Comparison of ENCODE assay signal across 31 mouse cellular contexts in genomic region chr15:62272755-62273154, GRCm38 (mm10).
"Had no signal": no experiment of that assay in that cellular context is flagged by ENCODE, and none has a peak within 500 bp of the region (broad histone marks: within the 10 kb centered on the region; RNA-seq: fewer than 3 reads in every experiment).

No protein-coding gene starts in this region.

- DNase-seq: left cerebral cortex, postnatal 4 days; liver; liver, embryonic 13.5 days; liver, postnatal 0 days; lung, adult 18-20 months; lung, adult 2 months; lung, embryonic 14.5 days; lung, postnatal 10 days; lung, postnatal 14 days; lung, postnatal 36 days; lung, postnatal 4 days; midbrain, embryonic 14.5 days had no signal

- H3K27ac ChIP-seq: limb, embryonic 10.5 days; limb, embryonic 12.5 days; limb, embryonic 13.5 days; limb, embryonic 15.5 days; liver, embryonic 12.5 days; liver, embryonic 13.5 days; liver, embryonic 14.5 days; liver, embryonic 15.5 days; lung, embryonic 15.5 days; macrophage; midbrain, embryonic 10.5 days; midbrain, embryonic 12.5 days; midbrain, embryonic 13.5 days; midbrain, embryonic 15.5 days had no signal

- H3K4me1 ChIP-seq: limb, embryonic 10.5 days; limb, embryonic 12.5 days; limb, embryonic 13.5 days; limb, embryonic 15.5 days; liver, embryonic 12.5 days; liver, embryonic 13.5 days; liver, embryonic 15.5 days; lung, embryonic 15.5 days; megakaryocyte, embryonic 14.5 days; midbrain, embryonic 10.5 days; midbrain, embryonic 12.5 days; midbrain, embryonic 13.5 days; midbrain, embryonic 15.5 days had no signal

- H3K9ac ChIP-seq: limb, embryonic 12.5 days; limb, embryonic 13.5 days; limb, embryonic 15.5 days; liver, embryonic 12.5 days; liver, embryonic 13.5 days; liver, embryonic 14.5 days; liver, embryonic 15.5 days; liver, postnatal 0 days; lung, embryonic 14.5 days; lung, embryonic 15.5 days; midbrain, embryonic 12.5 days; midbrain, embryonic 13.5 days; midbrain, embryonic 15.5 days had no signal

- ATAC-seq: liver, embryonic 12.5 days; liver, postnatal 0 days; lung, postnatal 0 days; midbrain, embryonic 13.5 days; midbrain, embryonic 15.5 days; midbrain, embryonic 16.5 days had no signal

- H3K36me3 ChIP-seq: limb, embryonic 10.5 days; limb, embryonic 12.5 days; limb, embryonic 13.5 days; limb, embryonic 15.5 days; liver, embryonic 12.5 days; liver, embryonic 13.5 days; liver, embryonic 15.5 days; lung, embryonic 15.5 days; midbrain, embryonic 10.5 days; midbrain, embryonic 12.5 days; midbrain, embryonic 13.5 days; midbrain, embryonic 15.5 days had no signal

- H3K27me3 ChIP-seq: limb, embryonic 12.5 days; limb, embryonic 13.5 days; limb, embryonic 15.5 days; liver, embryonic 12.5 days; liver, embryonic 13.5 days; liver, embryonic 15.5 days; lung, embryonic 15.5 days; midbrain, embryonic 12.5 days; midbrain, embryonic 13.5 days; midbrain, embryonic 15.5 days had no signal

- H3K4me2 ChIP-seq: limb, embryonic 12.5 days; limb, embryonic 13.5 days; limb, embryonic 15.5 days; liver, embryonic 11.5 days; liver, embryonic 12.5 days; liver, embryonic 13.5 days; liver, embryonic 15.5 days; lung, embryonic 14.5 days; lung, embryonic 15.5 days; midbrain, embryonic 11.5 days; midbrain, embryonic 12.5 days; midbrain, embryonic 13.5 days; midbrain, embryonic 15.5 days had no signal

- H3K4me3 ChIP-seq: limb, embryonic 10.5 days; limb, embryonic 12.5 days; limb, embryonic 13.5 days; limb, embryonic 15.5 days; liver, embryonic 12.5 days; liver, embryonic 13.5 days; liver, embryonic 15.5 days; lung, embryonic 15.5 days; megakaryocyte, embryonic 14.5 days; midbrain, embryonic 10.5 days; midbrain, embryonic 12.5 days; midbrain, embryonic 13.5 days; midbrain, embryonic 15.5 days; myocyte had no signal

- H3K9me3 ChIP-seq: limb, embryonic 10.5 days; limb, embryonic 12.5 days; limb, embryonic 13.5 days; limb, embryonic 15.5 days; liver, embryonic 12.5 days; liver, embryonic 13.5 days; liver, embryonic 15.5 days; lung, embryonic 15.5 days; midbrain, embryonic 10.5 days; midbrain, embryonic 12.5 days; midbrain, embryonic 13.5 days; midbrain, embryonic 15.5 days had no signal
